Mouse (Mus musculus) stomach, postnatal 0 days (tissue): Measurements from ENCODE around the gene Uchl4.

Source experiments
- CTCF ChIP-seq: IDR thresholded peaks from 2 replicates; pipeline ENCODE4 v1.5.1; 2016; ENCODE audit warnings: antibody characterized with exemption, low read depth, mild to moderate bottlenecking, moderate library complexity
- EP300 ChIP-seq: optimal IDR thresholded peaks from 2 replicates; pipeline ENCODE3; 2016; ENCODE audit warnings: antibody characterized with exemption

DNA sequence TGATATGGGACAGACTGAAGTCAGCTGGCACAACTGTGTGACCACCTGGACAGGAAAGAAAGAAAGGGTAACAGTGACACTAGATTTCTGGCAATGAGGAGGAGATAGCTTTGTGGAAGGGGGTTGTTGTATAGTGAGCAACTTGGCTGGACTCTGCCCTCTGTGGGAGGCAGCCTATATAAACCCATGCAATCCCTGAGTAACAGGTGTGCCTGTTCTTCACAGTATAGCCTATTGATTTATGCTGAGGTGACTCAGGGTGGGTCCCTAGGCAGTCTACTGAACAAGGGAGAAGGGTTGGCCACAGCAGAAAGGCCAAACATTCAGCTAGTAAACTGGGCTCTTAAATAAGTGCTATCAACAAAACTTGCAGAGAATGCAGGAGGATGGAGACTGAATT is 9.2 kb upstream of the Uchl4 start:
- TF ChIP-seq CTCF, result peak; percentile 28; the same call in 1 of the 2 replicates
- TF ChIP-seq EP300, result no peak
